Mouse (Mus musculus) forebrain, embryonic 14.5 days (tissue): ENCODE results near the gene Hfe2. TPM values are rescaled to one million over a fixed set of nuclear protein-coding genes. Genes with fewer than 3 reads are reported as not detected.
A peak's percentile ranks its signal among the peaks of the same experiment; 100 is the strongest.

Experiments used
- ATAC-seq: fragments of 200-750 bp; cut with Nextera tagmentation; 2 replicates; pipeline ENCODE4 v1.8.0; 2017; ENCODE audit warnings: mild to moderate bottlenecking, moderate library complexity
- DNase-seq: peaks from one replicate; pipeline ENCODE4 v3.0.0-alpha.2; 2015; ENCODE audit warnings: low spot score
- H3K27ac ChIP-seq: fragments of 300-500 bp; sonication (generic); 2 replicates; pipeline ENCODE4 v1.5.1; 2014; ENCODE audit warnings: low read depth, mild to moderate bottlenecking, control low read depth, low read length, moderate library complexity
- H3K27me3 ChIP-seq: fragments of 300-500 bp; sonication (generic); replicated peaks from 2 replicates; pipeline ENCODE4 v1.6.1; 2014; ENCODE audit warnings: low read length, control low read depth, mixed read lengths; ENCODE audit not compliant: control insufficient read depth, insufficient read depth
- H3K36me3 ChIP-seq: fragments of 300-500 bp; sonication (generic); 2 replicates; pipeline ENCODE4 v1.6.1; 2014; ENCODE audit warnings: low read length, control low read depth; ENCODE audit not compliant: control insufficient read depth, insufficient read depth
- H3K4me1 ChIP-seq: fragments of 300-500 bp; sonication (generic); 2 replicates; pipeline ENCODE4 v1.6.1; 2014; ENCODE audit warnings: antibody characterized with exemption, low read length, control low read depth; ENCODE audit not compliant: control insufficient read depth, insufficient read depth
- H3K4me2 ChIP-seq: fragments of 300-500 bp; sonication (generic); 2 replicates; pipeline ENCODE4 v1.6.1; 2014; ENCODE audit warnings: mild to moderate bottlenecking, control low read depth, low read length
- H3K4me3 ChIP-seq: fragments of 300-500 bp; sonication (generic); 2 replicates; pipeline ENCODE4 v1.5.1; 2014; ENCODE audit warnings: low read depth, low read length, control low read depth
- H3K9ac ChIP-seq: fragments of 300-500 bp; sonication (generic); 2 replicates; pipeline ENCODE4 v1.6.1; 2014; ENCODE audit warnings: mild to moderate bottlenecking, low read length, control low read depth, moderate library complexity
- H3K9me3 ChIP-seq: fragments of 300-500 bp; sonication (generic); replicated peaks from 2 replicates; pipeline ENCODE4 v1.6.1; 2016; ENCODE audit warnings: low read length, control low read depth, mixed read lengths; ENCODE audit not compliant: control insufficient read depth
- WGBS: fragments of 180-500 bp; shearing (Covaris S2); extraction: QIAGEN DNeasy Blood & Tissue Kit; methylation state at CpG from one replicate; pipeline ENCODE4 v1.1.7; 2014; 5-methylcytosine and 5-hydroxymethylcytosine counted together
- polyA plus RNA-seq: library from polyadenylated mRNA; unstranded; fragments of >200 nt; fragmentation: Nextera tagmentation; extraction: Ambion mirVana; gene quantifications from 2 replicates; pipeline ENCODE4 v1.2.1, GENCODE M21; 2014

The Hfe2 gene
- polyA plus RNA-seq, 1 experiment from 2014 or later = 0.41 TPM

GRCm38 (mm10) chr3:96500289-96500621 lies 24.7 kb upstream of the Hfe2 start:
- peak overlapping the region; percentile 81; the same call in 1 of the 2 replicates for H3K27ac ChIP-seq
- H3K4me1 ChIP-seq = no peaks in the 10 kb centered on the region
- peak overlapping the region; percentile 61 for H3K4me3 ChIP-seq
- peak overlapping the region; percentile 71 for H3K9ac ChIP-seq
- ATAC-seq (peak; percentile 72), DNase-seq (peak; percentile 94)
- no peaks in the 10 kb centered on the region for H3K9me3 ChIP-seq
- H3K4me2 ChIP-seq = peak overlapping the region; percentile 80
- no peaks in the 10 kb centered on the region for H3K27me3 ChIP-seq
- H3K36me3 ChIP-seq = no peaks in the 10 kb centered on the region
- 0% methylated on average over 17 of the region's 17 CpGs for WGBS

GRCm38 (mm10) chr3:96500691-96501265 lies 24.2 kb upstream of the Hfe2 start:
- ATAC-seq = peak; percentile 85
- Histone ChIP-seq H3K27me3 (no peaks in the 10 kb centered on the region), H3K36me3 (no peaks in the 10 kb centered on the region), H3K9ac (peak overlapping the region; percentile 71), H3K4me2 (peak overlapping the region; percentile 80), H3K9me3 (no peaks in the 10 kb centered on the region), H3K4me3 (peak overlapping the region; percentile 61), H3K4me1 (no peaks in the 10 kb centered on the region), H3K27ac (peak overlapping the region; percentile 81; the same call in 1 of the 2 replicates)
- DNase-seq = peak; percentile 93
- WGBS = under 1% methylated on average over 19 of the region's 19 CpGs

- Histone ChIP-seq H3K4me2 (peak overlapping the region; percentile 80), H3K9me3 (no peaks in the 10 kb centered on the region), H3K4me1 (no peaks in the 10 kb centered on the region), H3K36me3 (no peaks in the 10 kb centered on the region), H3K27ac (no peak overlapping the region; the same call in 1 of the 2 replicates), H3K4me3 (peak overlapping the region; percentile 61), H3K9ac (peak overlapping the region; percentile 55), H3K27me3 (no peaks in the 10 kb centered on the region)
- DNase-seq (peak; percentile 94), ATAC-seq (peak; percentile 78)
- WGBS = under 1% methylated on average over 32 of the region's 32 CpGs
Measured at GRCm38 (mm10) chr3:96501391-96502115, 23.4 kb upstream of the Hfe2 start.

- peak overlapping the region; percentile 55 for H3K9ac ChIP-seq
- H3K4me3 ChIP-seq = peak overlapping the region; percentile 61
- under 1% methylated on average over 19 of the region's 19 CpGs for WGBS
- H3K27ac ChIP-seq = no peak overlapping the region
- ATAC-seq (no peak), DNase-seq (peak; percentile 28)
- no peaks in the 10 kb centered on the region for H3K9me3 ChIP-seq
- peak overlapping the region; percentile 80 for H3K4me2 ChIP-seq
- H3K27me3 ChIP-seq = no peaks in the 10 kb centered on the region
- no peaks in the 10 kb centered on the region for H3K4me1 ChIP-seq
- H3K36me3 ChIP-seq = no peaks in the 10 kb centered on the region
Measured at GRCm38 (mm10) chr3:96502181-96503082, 22.5 kb upstream of the Hfe2 start.

- no peaks in the 10 kb centered on the region for H3K9me3 ChIP-seq
- H3K4me1 ChIP-seq = no peaks in the 10 kb centered on the region
- ATAC-seq = no peak
- peak overlapping the region; percentile 80 for H3K4me2 ChIP-seq
- no peaks in the 10 kb centered on the region for H3K36me3 ChIP-seq
- peak overlapping the region; percentile 55; the same call in 1 of the 2 replicates for H3K9ac ChIP-seq
- WGBS = under 1% methylated on average over 7 of the region's 7 CpGs
- peak overlapping the region; percentile 61 for H3K4me3 ChIP-seq
- no peak overlapping the region for H3K27ac ChIP-seq
- DNase-seq = peak; percentile 92
- no peaks in the 10 kb centered on the region for H3K27me3 ChIP-seq
Measured at GRCm38 (mm10) chr3:96503083-96503450, 21.9 kb upstream of the Hfe2 start.

GRCm38 (mm10) chr3:96503946-96504345 lies 21.0 kb upstream of the Hfe2 start:
- no peaks in the 10 kb centered on the region for H3K9me3 ChIP-seq
- H3K4me2 ChIP-seq = no peak overlapping the region
- no peaks in the 10 kb centered on the region for H3K4me1 ChIP-seq
- H3K9ac ChIP-seq = no peak overlapping the region
- no peak overlapping the region for H3K4me3 ChIP-seq
- no peak for ATAC-seq
- no peaks in the 10 kb centered on the region for H3K27me3 ChIP-seq
- 75% methylated on average over 4 of the region's 4 CpGs for WGBS
- no peak overlapping the region for H3K27ac ChIP-seq
- DNase-seq = no peak
- H3K36me3 ChIP-seq = no peaks in the 10 kb centered on the region

- ATAC-seq (no peak), DNase-seq (no peak)
- Histone ChIP-seq H3K9me3 (no peaks in the 10 kb centered on the region), H3K4me3 (no peak overlapping the region), H3K9ac (no peak overlapping the region), H3K4me1 (no peaks in the 10 kb centered on the region), H3K27ac (no peak overlapping the region), H3K27me3 (no peaks in the 10 kb centered on the region), H3K4me2 (no peak overlapping the region), H3K36me3 (no peaks in the 10 kb centered on the region)
- 86% methylated on average over 6 of the region's 6 CpGs for WGBS
Measured at GRCm38 (mm10) chr3:96504931-96505330, 20.0 kb upstream of the Hfe2 start.

GRCm38 (mm10) chr3:96506396-96507047 lies 18.4 kb upstream of the Hfe2 start:
- H3K4me1 ChIP-seq = no peaks in the 10 kb centered on the region
- no peak overlapping the region for H3K4me2 ChIP-seq
- no peak overlapping the region for H3K9ac ChIP-seq
- no peak overlapping the region for H3K4me3 ChIP-seq
- WGBS = 93% methylated on average over 9 of the region's 9 CpGs
- no peaks in the 10 kb centered on the region for H3K9me3 ChIP-seq
- no peaks in the 10 kb centered on the region for H3K27me3 ChIP-seq
- no peaks in the 10 kb centered on the region for H3K36me3 ChIP-seq
- ATAC-seq (no peak), DNase-seq (no peak)
- H3K27ac ChIP-seq = no peak overlapping the region
